Mouse (Mus musculus) C2C12 (cell line): ENCODE results near the gene Dlec1.

Source experiments
- CEBPB ChIP-seq: IDR thresholded peaks from one replicate; pipeline ENCODE4 v1.6.1; 2011; ENCODE audit warnings: low read depth, mild to moderate bottlenecking, control low read depth, moderate library complexity
- CTCF ChIP-seq: IDR thresholded peaks from one replicate; pipeline ENCODE4 v1.5.1; 2011; ENCODE audit not compliant: control insufficient read depth, insufficient read depth, insufficient read length

- no peak for TF ChIP-seq CTCF
- no peak for TF ChIP-seq CEBPB
These were observed 36.6 kb downstream of the Dlec1 start for GRCm38 (mm10) chr9:119138836-119139235.
